Mouse (Mus musculus): Measurements from ENCODE around the gene 2510039O18Rik. TPM values are rescaled to one million over a fixed set of nuclear protein-coding genes. Genes with fewer than 3 reads are reported as not detected.

The 2510039O18Rik gene
- total and polyA plus RNA-seq, 2 experiments from 2014 or later: 10.4 to 76.2 TPM

- no peak overlapping the region for H3K4me3 ChIP-seq (ENCODE audit: low read depth, low read length)
- no peak for DNase-seq (ENCODE audit: low spot score)
- H3K9me3 ChIP-seq (replicated peaks; ENCODE audit: control insufficient read depth, low read length): no peaks in the 10 kb centered on the region
- 90% methylated on average over 1 of the region's 1 CpGs for WGBS
- H3K27me3 ChIP-seq (ENCODE audit: control insufficient read depth, insufficient read depth, low read length): no peaks in the 10 kb centered on the region
- peak overlapping the region; percentile 15; the same call in 1 of the 2 replicates for H3K4me2 ChIP-seq (ENCODE audit: low read depth, low read length)
- H3K36me3 ChIP-seq (replicated peaks; ENCODE audit: control insufficient read depth, insufficient read depth, low read length): peaks cover 50% of the 10 kb centered on the region
- 0 out of 2 replicates have a peak overlapping the region, but pooled peaks have one; percentile 26 for H3K9ac ChIP-seq (replicated peaks; ENCODE audit: low read depth, low read length)
- peaks cover 46% of the 10 kb centered on the region for H3K4me1 ChIP-seq (ENCODE audit: control insufficient read depth, insufficient read depth)
- no peak for ATAC-seq (ENCODE audit: insufficient read depth, low read depth)
- TF ChIP-seq CTCF (IDR thresholded peaks at IDR 0.05; ENCODE audit: low read depth) (no peak), EP300 (IDR thresholded peaks at IDR 0.05; ENCODE audit: low read depth) (no peak)
- no peak overlapping the region for H3K27ac ChIP-seq (ENCODE audit: low read depth)
These were observed 2.3 kb downstream of the 2510039O18Rik start for GRCm38 (mm10) chr4:147943005-147943404.

- no peak overlapping the region for H3K4me3 ChIP-seq (ENCODE audit: low read depth, low read length)
- DNase-seq (ENCODE audit: low spot score): no peak
- no peaks in the 10 kb centered on the region for H3K9me3 ChIP-seq (replicated peaks; ENCODE audit: control insufficient read depth, low read length)
- no peak overlapping the region for H3K9ac ChIP-seq (replicated peaks; ENCODE audit: low read depth, low read length)
- H3K27ac ChIP-seq (ENCODE audit: low read depth): no peak overlapping the region
- H3K27me3 ChIP-seq (ENCODE audit: control insufficient read depth, insufficient read depth, low read length): no peaks in the 10 kb centered on the region
- WGBS: 46% methylated on average over 2 of the region's 2 CpGs
- H3K4me2 ChIP-seq (ENCODE audit: low read depth, low read length): no peak overlapping the region
- TF ChIP-seq CTCF (IDR thresholded peaks at IDR 0.05; ENCODE audit: low read depth): no peak
- no peak for TF ChIP-seq EP300 (IDR thresholded peaks at IDR 0.05; ENCODE audit: low read depth)
- H3K36me3 ChIP-seq (replicated peaks; ENCODE audit: control insufficient read depth, insufficient read depth, low read length): peaks cover 58% of the 10 kb centered on the region
- H3K4me1 ChIP-seq (ENCODE audit: control insufficient read depth, insufficient read depth): peaks cover 10% of the 10 kb centered on the region
- ATAC-seq (ENCODE audit: insufficient read depth, low read depth): no peak
These were observed 6.8 kb downstream of the 2510039O18Rik start for GRCm38 (mm10) chr4:147947511-147947910.

- peak; percentile 49; the same call in 1 of the 2 replicates for ATAC-seq (ENCODE audit: insufficient read depth, low read depth)
- peak; percentile 55 for DNase-seq (ENCODE audit: low spot score)
These were observed 12.9 kb downstream of the 2510039O18Rik start for GRCm38 (mm10) chr4:147953590-147953989.

GRCm38 (mm10) chr4:147957141-147957540 is 16.4 kb downstream of the 2510039O18Rik start:
- Histone ChIP-seq H3K27ac (ENCODE audit: low read depth) (no peak overlapping the region), H3K4me2 (ENCODE audit: low read depth, low read length) (no peak overlapping the region), H3K36me3 (replicated peaks; ENCODE audit: control insufficient read depth, insufficient read depth, low read length) (no peaks in the 10 kb centered on the region), H3K27me3 (ENCODE audit: control insufficient read depth, insufficient read depth, low read length) (no peaks in the 10 kb centered on the region), H3K9ac (replicated peaks; ENCODE audit: low read depth, low read length) (no peak overlapping the region), H3K4me1 (ENCODE audit: control insufficient read depth, insufficient read depth) (no peaks in the 10 kb centered on the region), H3K4me3 (ENCODE audit: low read depth, low read length) (no peak overlapping the region), H3K9me3 (replicated peaks; ENCODE audit: control insufficient read depth, low read length) (no peaks in the 10 kb centered on the region)
- no peak for DNase-seq (ENCODE audit: low spot score)
- no peak for ATAC-seq (ENCODE audit: insufficient read depth, low read depth)
- TF ChIP-seq CTCF (IDR thresholded peaks at IDR 0.05; ENCODE audit: low read depth) (no peak), EP300 (IDR thresholded peaks at IDR 0.05; ENCODE audit: low read depth) (no peak)
- WGBS: 35% methylated on average over 11 of the region's 11 CpGs

More at GRCm38 (mm10) chr4:147953590-147953989, 12.9 kb downstream of the 2510039O18Rik start:
- Histone ChIP-seq H3K4me2 (ENCODE audit: low read depth, low read length) (no peak overlapping the region), H3K27ac (ENCODE audit: low read depth) (no peak overlapping the region), H3K36me3 (replicated peaks; ENCODE audit: control insufficient read depth, insufficient read depth, low read length) (0 out of 2 replicates have a peak, but pooled peaks cover 5% of the 10 kb centered on the region), H3K4me1 (ENCODE audit: control insufficient read depth, insufficient read depth) (no peaks in the 10 kb centered on the region), H3K27me3 (ENCODE audit: control insufficient read depth, insufficient read depth, low read length) (no peaks in the 10 kb centered on the region), H3K4me3 (ENCODE audit: low read depth, low read length) (no peak overlapping the region), H3K9ac (replicated peaks; ENCODE audit: low read depth, low read length) (no peak overlapping the region), H3K9me3 (replicated peaks; ENCODE audit: control insufficient read depth, low read length) (no peaks in the 10 kb centered on the region)
- WGBS: 3% methylated on average over 4 of the region's 4 CpGs
- TF ChIP-seq CTCF (IDR thresholded peaks at IDR 0.05; ENCODE audit: low read depth): peak; percentile 66
- no peak for TF ChIP-seq EP300 (IDR thresholded peaks at IDR 0.05; ENCODE audit: low read depth)

- ATAC-seq (ENCODE audit: insufficient read depth, low read depth) (peak; percentile 64), DNase-seq (ENCODE audit: low spot score) (peak; percentile 86)
- no peak overlapping the region for H3K27ac ChIP-seq (ENCODE audit: low read depth)
- H3K4me1 ChIP-seq (ENCODE audit: control insufficient read depth, insufficient read depth): 0 out of 2 replicates have a peak, but pooled peaks cover 12% of the 10 kb centered on the region
- H3K4me2 ChIP-seq (ENCODE audit: low read depth, low read length): no peak overlapping the region
- H3K9me3 ChIP-seq (replicated peaks; ENCODE audit: control insufficient read depth, low read length): no peaks in the 10 kb centered on the region
- TF ChIP-seq CTCF (IDR thresholded peaks at IDR 0.05; ENCODE audit: low read depth) (peak; percentile 99), EP300 (IDR thresholded peaks at IDR 0.05; ENCODE audit: low read depth) (no peak)
- H3K4me3 ChIP-seq (ENCODE audit: low read depth, low read length): no peak overlapping the region
- no peaks in the 10 kb centered on the region for H3K36me3 ChIP-seq (replicated peaks; ENCODE audit: control insufficient read depth, insufficient read depth, low read length)
- H3K27me3 ChIP-seq (ENCODE audit: control insufficient read depth, insufficient read depth, low read length): no peaks in the 10 kb centered on the region
- WGBS: 26% methylated on average over 6 of the region's 6 CpGs
- H3K9ac ChIP-seq (replicated peaks; ENCODE audit: low read depth, low read length): no peak overlapping the region
These were observed 19.5 kb downstream of the 2510039O18Rik start for GRCm38 (mm10) chr4:147959881-147960831.

All from heart, postnatal 0 days (tissue).